Mouse (Mus musculus) layer of hippocampus, postnatal 10 days (tissue): ENCODE data around the gene Cttnbp2nl. TPM values are rescaled to one million over a fixed set of nuclear protein-coding genes. Genes with fewer than 3 reads are reported as not detected.

Source experiments
- DNase-seq, 2 experiments: peaks; one replicate each; pipeline ENCODE4 v3.0.0; 2021; ENCODE audit warnings: low spot score in 2 of 2
- total RNA-seq, 2 experiments: library from RNA; stranded (reverse); gene quantifications; 2 replicates each; pipeline ENCODE4 v1.2.3; 2021

The Cttnbp2nl gene
- total RNA-seq, 2 experiments from 2014 or later: 38.0 to 46.6 TPM

- DNase-seq: no peak
Measured at GRCm38 (mm10) chr3:105059911-105060310, 7.0 kb upstream of the Cttnbp2nl start.

- peak; percentile 88 to 91 for DNase-seq
Measured at GRCm38 (mm10) chr3:105058627-105059513, 5.9 kb upstream of the Cttnbp2nl start.

DNA sequence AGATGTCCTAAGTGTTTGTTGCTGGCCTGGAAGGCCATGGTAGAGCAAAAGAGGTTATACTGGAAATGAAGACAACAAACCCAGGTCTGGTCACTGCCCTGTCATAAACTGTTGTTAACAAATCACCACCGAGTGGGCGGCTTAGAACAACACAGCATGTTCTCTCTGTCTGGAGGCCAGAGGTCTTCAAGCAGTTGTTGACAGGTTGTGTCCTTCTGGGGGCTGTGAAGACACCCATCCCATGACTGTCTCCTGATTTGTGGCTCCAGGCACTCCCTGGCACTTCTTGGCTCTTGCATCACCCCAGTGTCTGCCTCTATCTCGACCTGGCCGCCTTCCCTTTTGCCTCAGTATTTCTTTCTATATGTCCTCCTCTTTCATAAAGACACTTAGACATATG lies 2.7 kb upstream of the Cttnbp2nl start:
- no peak for DNase-seq

DNA sequence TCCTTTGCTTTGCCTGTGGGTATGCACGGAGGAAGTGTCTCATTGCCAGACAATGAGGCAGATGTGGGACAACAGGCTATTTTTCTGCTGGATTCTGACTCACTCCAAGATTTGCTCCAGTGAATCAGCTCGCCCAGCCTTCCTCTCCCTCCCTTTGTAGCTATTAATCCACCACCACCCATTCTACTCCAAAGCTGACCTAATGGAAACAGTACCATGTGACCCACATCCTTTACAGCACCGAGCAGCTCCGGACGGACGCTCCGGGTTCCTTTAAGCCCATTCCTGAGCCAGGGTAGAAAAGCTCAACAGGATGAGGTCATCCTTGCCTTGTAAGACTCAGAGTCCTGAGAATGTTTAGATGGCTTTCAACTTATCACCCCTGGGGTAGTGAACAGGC lies 2.0 kb upstream of the Cttnbp2nl start:
- no peak for DNase-seq

- no peak for DNase-seq
Measured at GRCm38 (mm10) chr3:105053698-105054001, 704 bp upstream of the Cttnbp2nl start.

DNA sequence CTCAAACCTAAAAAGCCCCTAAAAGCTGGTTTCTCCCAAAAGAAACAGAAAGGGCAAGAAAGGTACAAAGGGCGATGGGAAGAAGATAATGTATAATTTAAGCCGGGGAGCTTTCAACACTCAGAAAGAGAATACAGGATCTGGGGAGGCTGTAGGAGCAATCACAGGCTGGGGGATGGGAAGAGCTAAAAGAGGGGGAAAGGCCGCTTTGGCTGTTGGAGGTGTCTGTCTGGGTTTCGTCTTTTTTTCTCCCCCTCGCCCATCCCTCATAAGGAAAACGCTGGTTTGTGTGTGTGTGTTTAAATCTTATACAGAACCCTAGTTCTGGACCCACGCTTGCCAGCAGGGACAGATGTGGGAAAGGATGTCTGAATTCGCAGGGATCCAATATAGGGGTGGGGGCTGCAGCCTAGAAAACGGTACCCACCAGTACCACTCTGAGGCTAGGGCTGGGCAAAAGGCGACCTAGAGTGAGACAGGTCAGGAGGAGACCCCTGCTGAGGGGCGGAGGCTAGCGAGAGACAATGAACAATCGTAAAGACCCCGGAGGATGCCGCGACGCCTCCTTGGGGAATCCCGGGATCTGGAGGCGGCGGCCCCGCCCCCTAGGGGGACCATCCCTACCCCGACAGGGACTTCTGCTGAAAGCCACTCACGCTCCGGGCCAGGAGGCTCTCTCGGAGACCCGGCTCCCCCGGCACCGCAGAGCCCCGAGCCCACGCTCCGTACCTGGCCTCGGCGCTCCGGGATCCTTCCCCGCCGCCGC lies 592 bp downstream of the Cttnbp2nl start:
- DNase-seq: no peak

DNA sequence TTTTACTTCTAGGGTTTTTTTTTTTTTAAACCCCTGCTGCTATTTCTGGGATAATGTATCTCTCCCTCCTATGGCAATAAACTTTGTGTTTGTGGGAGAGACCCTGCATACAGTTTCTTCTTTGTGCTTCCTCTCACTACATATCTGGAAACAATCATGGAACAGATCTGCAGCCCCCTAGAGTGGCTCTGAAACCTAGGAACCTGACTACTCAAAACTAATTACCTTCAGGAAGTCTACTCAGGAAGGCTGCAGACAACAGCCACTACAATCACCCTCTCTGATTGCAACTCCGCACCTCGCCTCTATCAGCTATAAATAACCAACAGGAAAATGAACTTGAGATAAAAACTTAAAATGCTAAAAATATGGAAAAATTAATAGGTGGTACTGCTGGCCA lies 1.8 kb downstream of the Cttnbp2nl start:
- DNase-seq: no peak

GRCm38 (mm10) chr3:105049848-105050247 lies 3.1 kb downstream of the Cttnbp2nl start:
- no peak for DNase-seq

GRCm38 (mm10) chr3:105047616-105048015 lies 5.3 kb downstream of the Cttnbp2nl start:
- DNase-seq: peak in 1 of 2 experiments; percentile 27

- no peak for DNase-seq
Measured at GRCm38 (mm10) chr3:105046870-105047269, 6.1 kb downstream of the Cttnbp2nl start.

DNA sequence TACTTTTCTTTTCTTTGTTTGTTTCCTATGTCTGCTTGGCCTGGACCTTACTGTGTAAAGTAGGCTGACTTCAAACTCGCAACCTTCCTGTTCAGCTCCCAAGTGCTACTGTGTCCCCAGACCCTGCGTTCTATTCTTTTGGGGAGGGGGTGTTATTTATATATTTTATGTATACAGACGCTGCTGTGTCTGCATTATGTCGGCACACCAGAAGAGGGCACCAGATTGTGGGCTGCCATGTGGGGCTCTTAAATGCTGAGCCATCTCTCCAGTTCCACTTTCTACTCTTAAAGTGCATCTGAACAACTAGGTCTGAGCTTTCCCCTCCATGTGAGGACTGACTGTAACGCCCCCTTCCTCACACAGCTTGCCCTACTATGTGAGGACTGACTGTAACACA lies 9.2 kb downstream of the Cttnbp2nl start:
- DNase-seq: no peak

- DNase-seq: no peak
Measured at GRCm38 (mm10) chr3:105040983-105041625, 11.8 kb downstream of the Cttnbp2nl start.

- no peak for DNase-seq
Measured at GRCm38 (mm10) chr3:105040002-105040401, 12.9 kb downstream of the Cttnbp2nl start.

DNA sequence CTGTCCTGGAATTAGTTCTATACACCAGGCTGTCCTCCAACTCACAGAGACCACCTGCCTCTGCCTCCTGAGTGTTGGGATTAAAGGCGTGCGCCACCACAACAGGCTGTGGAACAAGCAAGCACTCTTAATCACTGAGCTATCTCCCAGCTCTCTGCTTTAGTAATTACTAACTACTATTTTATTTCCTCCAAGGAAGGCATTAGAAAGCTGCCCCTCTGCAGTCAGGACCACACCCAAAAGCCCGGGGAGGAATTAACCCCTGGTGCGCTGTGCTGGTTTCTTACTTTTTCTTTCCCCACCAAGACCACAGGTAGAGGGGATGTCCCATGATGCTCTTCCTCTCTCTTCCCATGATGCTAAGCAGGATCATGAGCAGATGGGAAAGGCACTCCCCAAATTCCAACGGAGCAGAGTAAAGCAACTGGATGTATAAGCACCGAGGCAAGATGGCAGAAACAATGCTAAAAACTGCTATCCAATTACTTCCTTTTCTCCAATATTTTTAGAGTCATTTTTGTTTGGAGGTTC lies 15.6 kb downstream of the Cttnbp2nl start:
- no peak for DNase-seq

GRCm38 (mm10) chr3:105036281-105036847 lies 16.6 kb downstream of the Cttnbp2nl start:
- no peak for DNase-seq

DNA sequence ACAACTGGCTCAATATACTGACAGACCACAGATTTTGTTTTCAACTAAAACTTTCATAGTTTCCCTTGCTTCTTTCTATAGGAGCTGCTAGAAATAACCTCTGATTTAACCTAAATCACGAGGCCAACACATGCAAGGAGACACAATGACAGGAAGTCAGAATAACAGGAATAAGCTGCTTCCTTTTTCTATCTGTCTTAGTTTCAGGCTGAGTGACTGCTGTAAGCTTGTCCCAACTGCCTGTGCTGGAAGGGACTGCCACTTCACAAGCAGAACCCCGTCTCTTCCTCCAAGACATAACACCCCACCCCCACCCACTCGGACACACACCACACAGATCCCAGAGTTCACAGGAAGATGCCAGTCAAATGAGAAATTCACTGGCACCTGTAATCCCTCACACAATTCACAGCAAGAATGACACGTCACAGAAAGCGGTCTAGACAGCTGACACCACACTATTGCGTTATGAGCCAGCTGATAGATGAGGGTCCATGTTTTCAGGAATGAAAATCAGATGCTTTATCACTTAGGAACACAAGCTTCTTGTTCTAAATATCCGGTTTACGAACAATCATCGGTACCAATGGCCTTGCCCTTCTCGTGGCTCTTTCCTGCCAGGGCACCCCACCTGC lies 29.5 kb downstream of the Cttnbp2nl start:
- DNase-seq: no peak

- DNase-seq: no peak
Measured at GRCm38 (mm10) chr3:105019826-105020692, 32.9 kb downstream of the Cttnbp2nl start.

- no peak for DNase-seq
Measured at GRCm38 (mm10) chr3:105018783-105019105, 34.2 kb downstream of the Cttnbp2nl start.

- DNase-seq: no peak
Measured at GRCm38 (mm10) chr3:105018085-105018782, 34.7 kb downstream of the Cttnbp2nl start.
